ENCODE assay signal across 15 mouse cellular contexts in the genomic region with DNA sequence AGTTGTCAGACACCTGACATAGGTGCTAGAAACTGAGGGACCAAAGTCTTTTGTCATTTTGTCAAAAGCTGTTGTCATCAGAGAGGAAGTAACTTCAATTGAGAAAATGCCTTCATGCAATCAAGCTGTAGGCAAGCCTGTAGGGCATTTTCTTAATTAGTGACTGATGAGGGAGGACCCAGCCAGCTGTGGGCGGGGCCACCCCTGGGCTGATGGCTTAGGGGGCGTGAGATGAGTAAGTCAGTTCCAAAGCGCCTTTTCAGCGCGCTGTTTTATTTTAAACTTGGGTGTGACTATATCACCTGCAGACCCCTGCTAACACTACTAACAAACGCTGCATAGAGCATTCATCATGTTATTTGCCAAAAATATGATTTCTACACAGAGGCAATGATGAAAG.
"Had no signal": no experiment of that assay in that cellular context is flagged by ENCODE, and none has a peak within 500 bp of the region (broad histone marks: within the 10 kb centered on the region; RNA-seq: fewer than 3 reads in every experiment).

No protein-coding gene starts in this region.

- H3K4me3 ChIP-seq: limb, embryonic 10.5 days; limb, embryonic 13.5 days; midbrain, embryonic 12.5 days; midbrain, embryonic 15.5 days; neural tube, embryonic 12.5 days; neural tube, embryonic 15.5 days had no signal

- H3K4me2 ChIP-seq: limb, embryonic 13.5 days; lung, embryonic 14.5 days; midbrain, embryonic 12.5 days; midbrain, embryonic 15.5 days; neural tube, embryonic 12.5 days; neural tube, embryonic 15.5 days had no signal

- H3K27ac ChIP-seq: limb, embryonic 10.5 days; limb, embryonic 13.5 days; liver, embryonic 14.5 days; macrophage; midbrain, embryonic 12.5 days; midbrain, embryonic 15.5 days; neural tube, embryonic 12.5 days; neural tube, embryonic 15.5 days had no signal

- DNase-seq: kidney, adult 2 months; kidney, postnatal 14 days; liver; liver, postnatal 0 days; lung, embryonic 14.5 days; thymus, postnatal 25 days had no signal

- H3K9ac ChIP-seq: limb, embryonic 13.5 days; liver, embryonic 14.5 days; liver, postnatal 0 days; lung, embryonic 14.5 days; midbrain, embryonic 12.5 days; midbrain, embryonic 15.5 days; neural tube, embryonic 12.5 days; neural tube, embryonic 15.5 days had no signal

- H3K27me3 ChIP-seq: limb, embryonic 13.5 days; midbrain, embryonic 12.5 days; midbrain, embryonic 15.5 days; neural tube, embryonic 12.5 days; neural tube, embryonic 15.5 days had no signal

- H3K9me3 ChIP-seq: limb, embryonic 10.5 days; limb, embryonic 13.5 days; midbrain, embryonic 12.5 days; midbrain, embryonic 15.5 days; neural tube, embryonic 12.5 days; neural tube, embryonic 15.5 days had no signal

- H3K36me3 ChIP-seq: limb, embryonic 10.5 days; limb, embryonic 13.5 days; midbrain, embryonic 12.5 days; midbrain, embryonic 15.5 days; neural tube, embryonic 12.5 days; neural tube, embryonic 15.5 days had no signal

- ATAC-seq: liver, postnatal 0 days; lung, postnatal 0 days; midbrain, embryonic 15.5 days had no signal

- H3K4me1 ChIP-seq: limb, embryonic 10.5 days; limb, embryonic 13.5 days; midbrain, embryonic 12.5 days; midbrain, embryonic 15.5 days; neural tube, embryonic 12.5 days; neural tube, embryonic 15.5 days had no signal
